Mouse (Mus musculus) thymus, postnatal 4 days (tissue): Measurements from ENCODE around the gene Hpdl.
A peak's percentile ranks its signal among the peaks of the same experiment; 100 is the strongest.
"Not testable (repeated sequence)": the region's sequence is repeated elsewhere in the genome, so short reads cannot be mapped to it uniquely, and the experiment has no call there.

Source experiments
- DNase-seq: peaks from one replicate; pipeline ENCODE4 v3.0.0; 2021

Hpdl gene

DNA sequence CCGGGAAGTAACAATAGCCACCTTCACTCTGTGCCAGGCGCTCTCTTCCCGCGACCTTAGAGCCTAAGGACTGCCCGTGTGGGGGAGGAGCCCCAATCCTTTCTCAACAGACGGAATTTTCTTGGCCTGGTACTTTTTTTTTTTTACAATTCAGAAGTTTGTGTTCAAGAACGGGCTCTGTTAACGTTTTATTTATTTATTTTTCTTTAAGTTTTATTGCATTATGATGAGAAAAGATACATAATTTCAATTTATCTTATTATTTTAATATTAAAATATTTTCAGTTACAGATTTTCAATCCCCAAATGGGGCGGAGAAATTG, at the start of gene Hpdl:
Gene Hpdl, minus strand, starts transcription at position 14 of the 323 bp plus-strand sequence.
- DNase-seq = no peak

DNA sequence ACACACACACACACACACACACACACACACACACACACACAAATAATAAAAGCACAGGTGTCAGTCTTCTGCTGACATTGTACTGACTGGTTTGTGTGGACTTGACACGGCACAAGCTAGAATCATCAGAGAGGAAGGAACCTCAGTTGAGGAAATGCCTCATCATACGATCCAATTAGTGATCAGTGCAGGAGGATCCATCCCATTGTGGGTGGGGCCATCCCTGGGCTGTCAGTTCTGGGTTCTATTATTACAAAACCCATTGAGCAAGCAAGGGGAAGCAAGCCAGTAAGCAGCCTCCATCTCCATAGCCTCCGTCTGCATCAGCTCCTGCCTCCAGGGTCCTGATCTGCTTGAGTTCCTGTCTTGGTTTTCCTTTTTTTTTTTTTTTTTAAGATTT, 48.4 kb upstream of the Hpdl start:
- no peak for DNase-seq

DNA sequence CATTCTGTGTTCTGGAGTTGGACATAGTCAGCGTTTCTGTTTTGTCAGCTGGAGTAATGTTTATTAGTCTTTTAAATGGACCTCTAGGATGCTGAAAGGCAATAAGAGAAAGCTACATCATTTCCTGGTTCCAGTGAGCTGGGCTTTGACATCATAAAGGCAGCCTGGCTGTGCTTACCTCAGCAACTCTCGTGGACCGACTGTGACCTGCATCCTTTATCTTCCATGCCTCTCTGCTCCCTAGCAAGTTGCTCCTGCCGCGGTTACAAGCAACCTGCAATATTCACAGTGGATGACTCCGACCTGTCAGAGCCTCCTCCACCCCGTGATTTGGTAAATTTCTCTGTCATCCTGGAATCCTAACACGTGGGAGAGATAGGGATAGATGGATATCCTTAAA, 40.5 kb upstream of the Hpdl start:
- no peak for DNase-seq

DNA sequence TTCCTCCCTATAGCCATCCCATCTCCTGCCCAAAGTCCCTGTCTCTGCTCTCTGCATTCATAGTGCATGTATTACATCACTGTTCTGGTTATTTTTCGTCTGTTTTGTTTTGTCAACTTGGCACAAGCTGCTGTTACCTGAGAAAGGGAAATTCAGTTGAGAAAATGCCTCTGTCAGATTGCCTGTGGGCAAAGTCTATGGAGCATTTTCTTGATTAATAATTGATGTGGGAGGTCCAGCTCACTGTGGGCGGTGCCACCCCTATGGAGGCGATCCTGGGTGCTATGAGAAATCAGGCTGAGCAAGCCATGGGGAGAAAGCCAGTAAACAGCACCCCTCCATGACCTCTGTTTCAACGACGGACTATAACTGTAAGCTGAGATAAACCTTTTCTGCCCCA, 38.2 kb upstream of the Hpdl start:
- DNase-seq = no peak

DNA sequence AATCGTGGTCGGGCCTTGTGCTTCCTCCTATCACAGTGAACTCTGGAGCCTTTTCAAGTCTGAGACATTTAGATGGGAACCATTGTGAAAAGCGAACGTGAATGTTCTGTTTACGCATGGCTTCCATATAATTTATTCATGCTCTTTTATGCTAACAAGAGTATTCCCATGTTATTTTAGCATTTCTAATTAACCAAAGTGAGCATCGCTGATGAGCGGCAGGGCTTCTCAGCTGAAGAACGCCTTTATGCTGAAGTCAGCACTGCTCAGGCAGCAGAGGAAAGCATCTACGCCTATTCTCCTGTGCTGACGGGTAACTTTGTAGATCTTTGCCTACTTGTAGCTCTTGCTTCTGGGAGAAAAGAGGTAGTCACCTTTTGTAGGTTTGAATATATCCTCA, 35.7 kb upstream of the Hpdl start:
- DNase-seq = no peak

DNA sequence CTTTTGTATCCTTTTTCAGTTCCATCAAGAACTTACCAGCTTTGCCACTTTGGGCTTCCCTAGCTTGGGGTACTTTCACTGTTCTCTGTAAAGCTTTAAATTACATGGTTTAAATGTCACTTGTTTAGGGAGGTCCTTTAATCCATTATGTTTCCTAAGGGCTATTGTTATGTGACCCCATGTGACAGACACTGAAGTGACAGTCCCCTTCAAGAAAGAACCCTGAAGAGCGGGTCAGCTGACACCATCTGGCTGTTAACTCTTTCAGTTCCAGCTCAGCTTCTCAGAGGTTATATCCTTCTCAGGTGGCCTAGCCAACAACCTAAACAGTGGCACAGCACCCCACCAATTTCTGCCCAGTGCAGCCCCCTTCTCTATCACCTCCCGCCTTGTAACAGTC, 32.8 kb upstream of the Hpdl start:
- DNase-seq = no peak

DNA sequence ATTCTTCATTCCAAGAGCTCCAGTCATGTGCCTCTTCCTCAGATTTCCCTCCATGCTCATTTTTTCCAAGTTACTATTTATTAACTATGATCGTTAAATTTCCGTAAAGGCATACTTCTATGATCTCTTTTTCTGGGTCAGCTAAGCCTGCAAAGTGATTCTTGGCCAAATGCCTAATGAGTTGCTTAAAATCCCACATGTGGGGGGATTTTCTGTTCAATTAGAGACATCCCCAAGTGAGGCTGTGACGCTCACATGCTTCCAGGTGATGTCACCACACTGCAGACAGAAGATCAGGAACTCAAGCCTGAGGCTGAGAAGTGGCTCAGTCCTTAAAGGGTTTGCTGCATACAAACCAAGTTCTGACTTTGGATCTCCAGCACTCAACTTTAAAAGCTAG, 28.4 kb upstream of the Hpdl start:
- DNase-seq = no peak

DNA sequence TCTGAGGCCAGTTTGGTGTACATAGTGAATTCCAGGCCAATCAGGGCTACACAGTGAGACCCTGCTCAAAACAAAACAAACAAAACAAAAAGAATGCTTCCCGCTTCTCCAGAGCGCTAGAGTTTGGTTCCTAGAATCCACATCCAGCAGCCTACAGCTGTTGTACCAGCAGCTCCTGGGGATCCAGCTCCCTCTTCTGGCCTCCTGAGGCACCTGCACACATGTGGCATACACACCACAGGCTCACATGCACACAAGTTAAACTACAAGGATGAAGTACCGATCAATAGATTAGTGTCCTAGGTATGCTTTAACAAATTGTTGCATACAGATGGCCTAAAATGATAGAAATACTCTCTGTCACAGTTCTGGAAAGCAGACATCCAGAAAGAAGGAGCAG, 22.8 kb upstream of the Hpdl start:
- no peak for DNase-seq

DNA sequence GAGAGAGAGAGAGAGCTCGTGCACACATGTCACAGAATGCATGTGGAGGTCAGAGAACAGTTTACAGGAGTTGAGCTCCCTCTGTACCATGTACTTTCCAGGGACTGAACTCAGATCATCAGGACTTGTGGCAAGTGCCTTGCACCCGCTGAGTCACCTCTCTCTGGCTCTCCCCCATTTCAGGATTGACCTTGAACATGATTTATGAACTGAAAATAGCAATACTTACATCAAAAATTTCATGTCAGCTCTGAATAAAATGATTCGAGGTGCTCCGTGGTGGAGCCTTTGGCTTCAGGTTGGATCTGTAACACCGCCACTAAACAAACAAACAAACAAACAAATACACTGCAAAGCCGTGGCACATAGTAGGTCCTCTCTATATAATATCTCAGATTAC, 19.3 kb upstream of the Hpdl start:
- no peak for DNase-seq

DNA sequence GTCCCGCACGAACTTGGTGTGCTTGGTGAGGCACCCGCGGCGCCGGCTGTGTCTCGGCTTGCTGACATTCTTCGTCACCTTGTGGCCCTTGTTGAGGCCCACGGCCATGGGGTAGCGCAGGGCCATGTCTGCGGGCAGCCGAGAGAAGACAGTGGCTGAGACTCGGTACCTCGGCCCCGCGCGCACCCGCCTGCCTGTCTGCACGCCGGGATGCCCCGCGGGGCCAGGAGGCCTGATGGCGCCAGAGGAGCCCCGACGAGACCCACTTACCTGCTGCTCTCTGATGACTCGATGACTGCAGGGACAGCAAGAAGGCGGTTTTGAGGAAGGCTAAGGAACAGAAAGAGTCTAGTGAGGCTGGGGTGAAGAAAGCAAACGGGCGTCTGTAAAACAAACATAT, 18.6 kb upstream of the Hpdl start:
- DNase-seq = not testable (repeated sequence)

DNA sequence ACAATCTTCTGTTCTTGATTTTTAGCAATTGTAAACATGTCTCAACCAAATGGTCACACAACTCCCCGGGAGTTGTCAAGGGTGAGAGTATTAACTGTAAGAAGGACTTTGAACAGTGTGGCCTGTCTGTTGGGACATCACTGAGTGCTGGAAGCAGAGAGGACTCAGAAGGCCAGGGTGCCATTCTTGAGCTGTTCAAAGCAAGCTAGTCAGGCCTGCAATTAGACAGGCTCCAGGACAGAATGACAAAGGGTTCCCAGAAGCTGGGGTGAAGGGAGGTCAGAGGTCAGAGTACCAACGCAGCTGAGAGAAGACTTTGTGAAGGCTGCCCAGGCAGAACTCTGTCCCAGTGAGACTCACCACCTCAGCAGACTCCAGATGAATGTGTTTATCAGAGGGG, 17.5 kb upstream of the Hpdl start:
- DNase-seq = no peak

DNA sequence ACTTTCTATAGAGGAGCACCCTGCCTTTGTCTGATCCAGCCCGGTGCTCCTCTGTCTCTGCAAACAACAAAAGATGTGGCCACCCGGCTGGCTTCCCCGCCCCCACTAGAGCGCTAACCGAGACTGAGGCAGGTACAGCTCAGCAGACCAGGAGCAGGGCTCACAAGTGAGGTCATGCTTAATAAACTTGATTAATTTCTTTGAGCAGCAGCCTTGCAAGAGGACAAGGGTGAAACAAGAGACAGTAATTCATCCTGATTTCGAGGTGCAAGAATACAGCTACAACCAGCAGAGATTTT, 8.5 kb upstream of the Hpdl start:
- DNase-seq = no peak

DNA sequence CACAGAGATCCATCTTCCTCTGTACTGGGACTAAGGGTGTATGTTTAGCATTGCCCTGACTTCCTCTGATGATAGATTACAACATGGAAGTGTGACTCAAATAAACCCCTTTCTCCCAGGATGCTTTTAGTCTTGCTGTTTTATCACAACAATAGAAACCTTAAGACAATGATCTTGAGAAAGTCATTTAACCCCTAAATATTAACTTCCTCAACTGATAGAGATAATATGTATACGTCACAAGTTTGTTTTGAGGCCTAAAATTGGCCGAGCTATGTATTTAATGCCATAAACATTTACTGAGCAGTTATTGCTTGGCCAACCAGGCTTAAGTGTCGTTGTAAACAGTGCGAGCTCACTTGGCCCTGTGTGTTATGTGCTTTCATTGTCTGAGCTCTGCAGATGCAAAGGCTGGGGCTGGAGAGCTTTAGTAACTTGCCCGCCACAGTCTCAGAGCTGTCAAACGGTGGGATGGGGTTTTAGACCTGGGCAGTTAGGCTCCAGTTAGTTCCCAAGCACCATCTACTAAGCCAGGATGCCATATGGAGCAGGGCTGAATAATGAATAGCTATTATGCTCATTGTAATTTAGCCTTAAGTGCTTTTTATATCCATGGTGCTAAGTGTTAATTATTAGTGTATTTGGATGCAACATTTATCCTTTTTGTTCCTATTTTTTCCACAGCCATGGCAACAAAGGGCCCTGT, 8.0 kb upstream of the Hpdl start:
- no peak for DNase-seq

DNA sequence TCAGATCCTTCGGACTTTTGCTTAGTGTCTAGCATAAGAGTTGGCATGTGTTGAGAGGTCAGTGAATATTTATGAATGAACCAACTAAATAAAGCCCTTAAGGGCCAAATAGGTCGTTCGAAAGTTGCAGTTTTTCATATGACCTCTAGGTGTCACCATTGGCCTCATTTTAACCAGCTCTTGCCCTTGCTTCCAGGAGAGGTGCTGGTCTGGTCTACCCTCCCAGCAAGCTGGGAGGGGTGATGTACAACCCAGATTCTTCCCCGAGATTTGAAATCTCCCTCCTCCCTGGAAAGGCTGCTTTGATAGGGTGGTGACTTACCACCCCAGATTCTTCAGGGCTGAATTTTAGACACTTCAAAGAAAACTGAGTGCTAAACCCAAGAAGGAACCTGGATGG, 6.3 kb upstream of the Hpdl start:
- DNase-seq = no peak

DNA sequence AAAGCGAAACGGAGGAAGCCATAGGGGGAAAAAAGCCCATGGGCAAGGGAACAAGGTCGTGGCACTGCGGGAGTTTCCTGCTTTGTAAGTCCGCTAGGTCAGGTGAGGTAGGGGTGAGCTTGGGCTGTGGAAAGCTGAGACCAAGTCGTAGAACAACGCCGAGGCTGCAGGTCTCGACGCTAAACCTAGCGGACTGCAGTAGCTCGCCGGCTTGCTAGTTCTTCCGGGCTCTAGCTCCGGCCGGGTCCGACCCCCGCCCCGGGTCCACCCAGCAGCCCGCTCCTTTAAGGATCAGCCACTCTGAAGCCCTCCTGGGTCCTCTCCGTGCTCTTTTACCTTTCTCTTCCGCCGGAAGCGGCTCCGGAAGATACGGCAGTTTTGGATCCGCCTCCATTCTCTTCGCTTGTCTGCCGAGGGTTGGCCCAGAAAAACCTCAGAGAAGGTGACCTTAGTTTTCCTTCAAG, 3.1 kb upstream of the Hpdl start:
- peak; percentile 80 for DNase-seq

DNA sequence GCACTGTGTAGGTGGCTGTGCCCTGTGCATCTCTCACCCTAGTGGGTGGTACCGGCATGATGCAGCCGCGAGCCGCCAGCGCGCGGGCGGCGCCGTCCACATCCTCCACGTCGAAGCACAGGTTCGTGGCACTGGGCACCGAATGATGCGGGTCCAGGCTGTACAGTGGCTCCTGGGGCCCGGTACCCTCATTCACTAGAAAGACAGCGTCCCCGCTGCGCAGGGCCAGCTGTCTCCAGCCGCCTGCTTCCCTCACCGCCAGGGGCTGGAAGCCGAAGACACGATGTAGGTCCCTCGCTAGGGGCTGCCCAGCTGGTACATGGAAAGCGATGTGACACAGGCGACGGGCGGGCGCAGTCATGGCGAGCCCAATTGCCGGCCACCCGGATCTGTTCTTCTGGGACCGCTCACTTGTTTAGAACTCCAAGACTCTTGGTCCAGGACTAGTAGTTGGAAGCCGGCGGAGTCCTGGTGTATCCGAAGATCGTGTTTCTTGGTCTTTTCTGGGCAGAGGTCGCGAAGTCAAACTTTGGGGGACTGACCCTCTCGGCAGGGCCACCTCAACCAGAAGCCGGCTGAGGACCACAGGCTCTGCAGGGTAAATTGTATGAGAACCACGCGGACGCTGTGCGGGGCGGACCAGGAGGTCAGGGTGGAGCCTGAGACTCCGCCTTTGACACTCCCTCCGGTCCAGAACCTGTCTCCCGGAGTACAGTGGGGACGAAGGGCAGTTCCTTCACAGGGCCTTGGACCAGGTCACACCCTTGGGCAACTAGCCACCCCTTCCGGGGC, 409 bp downstream of the Hpdl start:
- peak; percentile 63 for DNase-seq

DNA sequence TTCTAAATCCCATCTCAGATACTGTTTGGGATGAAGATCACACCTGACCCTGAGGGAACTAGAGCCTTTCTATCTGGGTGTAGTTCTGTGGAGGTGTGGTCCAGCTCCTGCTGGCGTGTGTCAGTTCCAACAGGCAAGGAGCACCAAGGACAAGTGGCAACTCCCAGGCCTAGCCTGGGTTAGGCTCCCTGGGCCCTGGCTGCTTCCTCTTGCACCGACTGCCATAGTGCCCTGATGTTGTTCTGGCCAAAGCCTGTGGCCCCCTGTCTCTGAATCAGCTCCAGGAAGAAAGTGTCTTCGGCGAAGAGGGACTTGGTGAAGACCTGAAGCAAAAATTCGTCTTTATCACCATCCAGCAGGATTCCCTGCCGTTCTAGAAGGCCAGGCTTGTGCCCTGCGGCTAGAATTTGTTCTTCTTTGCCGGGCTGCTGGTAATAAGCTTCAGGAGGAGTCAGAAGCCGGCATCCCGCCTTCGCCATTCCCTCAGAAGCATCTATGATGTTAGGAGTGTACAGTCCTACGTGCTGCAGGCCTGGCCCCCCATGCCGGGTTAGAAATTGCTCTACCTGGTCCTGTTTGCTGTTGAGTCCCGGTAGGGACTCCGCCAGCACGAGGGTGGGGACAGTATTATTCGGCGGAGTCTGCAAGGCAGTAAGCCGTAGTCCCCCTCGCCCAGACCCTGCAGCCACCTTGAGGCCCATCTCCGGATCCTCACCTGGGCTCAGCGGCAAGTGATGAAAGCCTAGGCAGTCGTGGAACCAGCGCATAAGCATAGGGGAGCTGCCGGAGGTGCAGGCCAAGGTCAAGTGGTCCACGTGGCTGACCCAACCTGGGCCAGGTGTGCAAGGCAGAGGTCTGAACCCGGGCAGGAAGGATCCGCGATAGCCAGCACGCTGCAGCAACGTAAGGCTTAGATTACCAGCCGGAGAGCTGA, 1.3 kb downstream of the Hpdl start:
- no peak for DNase-seq

DNA sequence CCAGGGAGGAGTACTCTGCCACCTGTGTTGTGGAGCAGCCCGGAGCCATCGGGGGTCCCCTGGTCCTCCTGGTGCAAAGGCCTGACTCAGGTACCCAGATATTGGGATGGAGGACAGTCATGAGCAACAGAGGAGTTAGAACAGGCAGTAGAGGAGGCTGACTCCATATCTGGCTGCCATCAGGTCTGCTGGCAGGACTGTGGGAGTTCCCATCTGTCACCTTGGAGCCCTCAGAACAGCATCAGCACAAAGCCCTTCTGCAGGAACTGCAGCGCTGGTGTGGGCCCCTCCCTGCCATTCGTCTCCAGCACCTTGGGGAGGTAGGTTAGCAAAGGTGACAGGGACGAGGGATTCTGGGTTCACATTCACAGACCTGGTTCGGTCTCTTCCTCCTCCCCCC, 4.0 kb downstream of the Hpdl start:
- DNase-seq = no peak

DNA sequence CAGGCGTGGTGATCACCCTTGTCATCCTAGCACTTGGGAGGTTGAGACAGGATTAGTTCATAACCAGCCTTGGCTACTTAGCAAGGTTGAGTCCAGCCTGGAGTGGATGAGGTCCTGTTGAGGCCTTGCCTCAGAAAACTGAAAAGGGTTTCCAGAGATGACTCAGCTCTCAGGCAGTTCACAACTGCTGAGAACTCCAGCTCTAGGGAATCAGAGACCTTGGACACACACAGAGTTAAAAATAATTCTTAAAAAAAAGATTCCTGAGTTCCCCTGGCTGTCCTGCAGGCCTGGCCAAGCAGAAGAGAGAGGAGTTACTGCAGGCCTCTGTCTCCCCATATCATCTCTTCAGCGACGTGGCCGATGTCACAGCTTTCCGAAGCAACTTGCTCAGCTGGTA, 6.2 kb downstream of the Hpdl start:
- DNase-seq = no peak

DNA sequence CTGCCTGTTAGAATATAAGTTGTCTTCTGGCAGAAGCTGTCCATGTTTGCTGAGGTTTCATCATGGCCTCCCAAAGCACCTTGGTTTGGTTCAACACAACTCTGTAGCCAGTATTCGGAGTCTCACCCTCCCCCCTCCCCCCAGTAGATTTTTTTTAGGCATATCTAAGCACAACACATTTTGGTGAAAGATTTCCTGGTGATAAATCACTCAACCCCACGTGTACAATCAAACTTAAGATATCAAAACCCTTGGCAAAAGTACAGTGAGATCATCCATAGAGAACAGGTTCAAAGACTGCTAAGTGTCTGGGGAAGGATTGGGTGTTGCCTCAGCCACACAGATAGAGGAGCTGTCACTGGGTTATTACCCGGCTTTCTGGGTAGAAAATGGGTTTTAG, 10.5 kb downstream of the Hpdl start:
- DNase-seq = no peak

DNA sequence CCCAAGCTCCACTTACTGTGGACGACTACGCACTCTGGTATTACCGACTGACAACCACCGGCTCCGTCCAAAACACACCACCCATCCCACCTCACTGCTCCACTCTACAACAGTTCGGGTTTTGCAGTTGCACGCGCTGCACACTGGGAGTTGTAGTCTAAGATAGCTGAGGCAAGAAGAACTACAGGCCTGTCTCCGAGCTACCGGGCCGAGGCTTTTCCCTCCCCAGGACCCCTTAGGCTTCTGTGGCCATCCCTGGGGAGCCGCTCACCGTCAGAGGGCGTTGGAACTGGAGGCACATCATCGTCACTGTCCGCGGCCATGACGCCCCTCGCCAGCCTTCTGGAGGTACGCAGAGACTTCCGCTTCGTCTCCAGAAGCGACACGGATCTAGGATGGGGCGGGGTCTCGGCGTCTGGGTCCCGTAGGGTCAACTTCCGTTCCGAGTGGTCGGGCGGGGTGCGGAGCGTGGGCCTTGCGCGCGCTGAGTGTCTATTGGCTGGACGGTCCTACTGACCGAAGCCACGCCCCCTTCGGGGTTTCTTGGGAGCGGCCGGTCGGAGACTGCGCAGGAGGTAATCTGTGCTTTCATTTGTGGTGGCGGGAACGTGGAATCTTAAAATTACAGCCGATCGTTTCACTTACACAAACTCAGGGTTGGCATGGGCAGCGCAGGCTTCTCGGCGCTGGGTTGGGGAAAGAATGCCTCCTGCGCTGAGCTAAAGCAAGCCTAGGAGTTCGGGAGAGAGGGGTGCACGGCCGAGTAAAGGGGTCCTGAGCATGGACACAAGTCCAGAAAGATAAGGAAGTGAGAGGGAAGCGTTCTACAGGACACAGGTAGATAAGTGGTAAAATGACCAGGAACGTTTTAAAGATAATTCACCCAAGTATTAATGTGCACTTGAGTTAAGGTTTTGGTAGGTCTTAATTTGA, 14.0 kb downstream of the Hpdl start, which contains the start of the genes Toe1 and Mutyh:
Gene Toe1, minus strand, starts transcription at position 444 of the 933 bp plus-strand sequence.
Gene Mutyh, plus strand, starts transcription at position 527 of the 933 bp plus-strand sequence.
- DNase-seq = peak; percentile 92

DNA sequence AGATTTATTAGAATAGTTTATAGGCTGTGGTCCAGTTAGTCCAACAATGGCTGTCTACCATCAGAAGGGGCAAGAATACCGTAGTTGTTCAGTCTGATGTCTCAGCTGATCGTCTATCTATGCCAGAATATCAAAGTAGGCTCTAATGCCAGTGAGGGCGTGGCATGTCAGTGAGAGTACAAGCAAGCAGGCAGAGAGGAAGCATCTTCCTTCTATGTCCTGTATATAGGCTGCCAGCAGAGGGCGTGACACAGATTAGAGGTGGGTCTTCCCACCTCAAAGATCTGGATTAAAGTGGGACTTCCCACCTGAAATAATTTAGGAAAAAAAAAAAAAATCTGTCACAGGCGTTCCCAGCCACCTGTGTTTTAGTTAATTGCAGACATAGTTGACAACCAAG, 21.6 kb downstream of the Hpdl start:
- peak; percentile 62 for DNase-seq
